Mouse (Mus musculus) bone marrow macrophage, adult 2 months (primary cell): ENCODE measurements at regions not wholly inside any gene's neighbourhood (a gene's known extent, or its start where the extent isn't known, plus 50 kb on each side); places are given as distances from the start of the nearest gene placed in this dataset.

ENCODE experiments used
- H3K27ac ChIP-seq: 2 replicates; pipeline ENCODE4 v1.5.1; 2012; ENCODE audit warnings: low read depth, low read length; ENCODE audit not compliant: insufficient read depth
- H3K4me1 ChIP-seq: 2 replicates; pipeline ENCODE4 v1.6.1; 2012; ENCODE audit warnings: low read length; ENCODE audit not compliant: control insufficient read depth, insufficient read depth
- H3K4me3 ChIP-seq: 2 replicates; pipeline ENCODE4 v1.5.1; 2012; ENCODE audit warnings: mild to moderate bottlenecking, low read length, moderate library complexity; ENCODE audit not compliant: insufficient read depth
- CTCF ChIP-seq: IDR thresholded peaks from 2 replicates; pipeline ENCODE4 v1.5.1; 2012; ENCODE audit warnings: low read depth, mild to moderate bottlenecking, low read length, moderate library complexity
- POLR2A ChIP-seq: IDR thresholded peaks from 2 replicates; pipeline ENCODE4 v1.6.1; 2012; ENCODE audit warnings: mild to moderate bottlenecking, low read depth, low read length, borderline replicate concordance

DNA sequence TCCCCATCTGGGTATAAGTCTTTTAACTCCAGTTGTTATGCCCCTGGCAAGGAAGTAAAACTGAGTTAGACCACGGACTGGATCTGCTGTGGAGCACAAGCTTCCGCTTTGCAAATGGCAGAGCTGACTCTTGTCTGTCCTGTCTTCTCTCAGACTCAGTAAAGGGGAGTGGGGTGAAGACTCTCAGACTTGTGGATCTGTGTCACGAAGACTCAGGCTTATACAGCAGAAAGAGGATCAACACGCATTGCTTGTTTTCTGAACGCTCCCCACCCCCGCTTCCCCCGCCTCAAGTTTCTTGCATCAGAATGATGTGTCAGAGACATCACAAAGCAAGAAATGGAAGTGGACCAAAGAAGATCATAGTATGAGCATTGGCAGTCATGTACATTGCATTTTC is 55.3 kb upstream of the Ifne start:
- Histone ChIP-seq H3K4me3 (no peak overlapping the region), H3K4me1 (no peaks in the 10 kb centered on the region), H3K27ac (no peak overlapping the region)
- TF ChIP-seq POLR2A, result no peak

DNA sequence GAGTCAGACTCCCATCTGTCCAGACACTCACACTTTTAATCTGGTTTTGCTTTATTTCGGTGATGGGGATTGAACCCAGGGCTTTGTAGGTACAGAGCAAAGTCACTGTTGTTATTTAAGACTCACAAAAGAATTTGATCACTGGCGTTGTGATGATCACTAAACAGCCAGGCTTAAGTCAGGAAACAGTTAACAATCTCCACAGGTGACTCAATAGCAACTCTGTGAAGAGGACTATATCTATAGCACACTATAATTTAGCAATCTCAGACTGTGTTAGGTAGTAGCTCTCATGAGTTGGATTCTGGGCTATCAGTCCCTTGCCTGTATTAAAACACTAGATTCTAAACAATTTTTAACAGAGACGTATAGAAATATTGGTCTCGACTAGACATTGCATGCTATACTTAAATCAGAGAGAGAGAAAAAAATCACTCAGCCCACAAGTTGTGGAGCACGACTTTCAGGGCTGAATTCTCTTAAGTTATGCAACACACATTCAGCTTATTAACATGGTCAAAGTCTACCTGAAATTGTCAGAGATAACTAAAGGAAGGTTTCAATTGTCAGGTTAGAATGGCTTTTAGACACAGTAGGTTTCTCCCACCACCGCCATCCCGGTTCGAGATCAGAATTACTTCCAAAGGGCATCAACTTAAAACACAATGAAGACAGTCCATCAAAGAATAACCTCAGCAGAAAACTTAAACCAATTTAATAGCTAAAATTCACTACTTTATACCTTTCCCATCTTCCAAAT is 54.4 kb upstream of the Ifne start:
- no peak for TF ChIP-seq CTCF
- no peak for TF ChIP-seq POLR2A
- H3K4me1 ChIP-seq, result no peaks in the 10 kb centered on the region
- H3K4me3 ChIP-seq, result no peak overlapping the region
- H3K27ac ChIP-seq, result no peak overlapping the region

- Histone ChIP-seq H3K27ac (no peak overlapping the region), H3K4me1 (no peaks in the 10 kb centered on the region), H3K4me3 (no peak overlapping the region)
- no peak for TF ChIP-seq CTCF
- TF ChIP-seq POLR2A, result no peak
Observed at GRCm38 (mm10) chr4:88931217-88931616, 51.2 kb upstream of the Ifne start.
